Mouse (Mus musculus) lung, embryonic 14.5 days (tissue): Measurements from ENCODE around the gene Zmat5. TPM values are rescaled to one million over a fixed set of nuclear protein-coding genes. Genes with fewer than 3 reads are reported as not detected.

ENCODE experiments used
- ATAC-seq: fragments of 200-750 bp; cut with Nextera tagmentation; 2 replicates; pipeline ENCODE4 v1.8.0; 2017; ENCODE audit warnings: mild to moderate bottlenecking, moderate TSS enrichment, moderate library complexity; ENCODE audit not compliant: insufficient read depth
- DNase-seq: peaks from one replicate; pipeline ENCODE4 v3.0.0-alpha.2; 2015
- H3K27ac ChIP-seq: fragments of 300-500 bp; sonication (generic); 2 replicates; pipeline ENCODE4 v1.5.1; 2014; ENCODE audit warnings: low read depth, mild to moderate bottlenecking, moderate library complexity
- H3K27me3 ChIP-seq: fragments of 300-500 bp; sonication (generic); 2 replicates; pipeline ENCODE4 v1.6.1; 2014; ENCODE audit warnings: low read length, control low read depth; ENCODE audit not compliant: insufficient read depth
- H3K36me3 ChIP-seq: fragments of 300-500 bp; sonication (generic); 2 replicates; pipeline ENCODE4 v1.6.1; 2014; ENCODE audit warnings: control low read depth; ENCODE audit not compliant: insufficient read depth
- H3K4me1 ChIP-seq: fragments of 300-500 bp; sonication (generic); 2 replicates; pipeline ENCODE4 v1.6.1; 2014; ENCODE audit warnings: antibody characterized with exemption, control low read depth; ENCODE audit not compliant: insufficient read depth
- H3K4me2 ChIP-seq: fragments of 300-500 bp; sonication (generic); 2 replicates; pipeline ENCODE4 v1.6.1; 2014; ENCODE audit warnings: mild to moderate bottlenecking
- H3K4me3 ChIP-seq: fragments of 300-500 bp; sonication (generic); 2 replicates; pipeline ENCODE4 v1.5.1; 2014; ENCODE audit warnings: low read depth, low read length
- H3K9ac ChIP-seq: fragments of 300-500 bp; sonication (generic); 2 replicates; pipeline ENCODE4 v1.6.1; 2014
- H3K9me3 ChIP-seq: fragments of 300-500 bp; sonication (generic); 2 replicates; pipeline ENCODE4 v1.6.1; 2016; ENCODE audit warnings: low read depth, low read length, control low read depth
- CTCF ChIP-seq: IDR thresholded peaks from 2 replicates; pipeline ENCODE4 v1.5.1; 2016; ENCODE audit warnings: antibody characterized with exemption, low read depth
- WGBS: fragments of 180-500 bp; shearing (Covaris S2); extraction: QIAGEN DNeasy Blood & Tissue Kit; methylation state at CpG from one replicate; pipeline ENCODE4 v1.1.7; 2014; 5-methylcytosine and 5-hydroxymethylcytosine counted together
- polyA plus RNA-seq: library from polyadenylated mRNA; unstranded; fragments of >200 nt; fragmentation: Nextera tagmentation; extraction: Ambion mirVana; gene quantifications from 2 replicates; pipeline ENCODE4 v1.2.1, GENCODE M21; 2014

Gene Zmat5
- polyA plus RNA-seq, 1 experiment from 2014 or later: 70.4 TPM

- Histone ChIP-seq H3K4me2 (no peak overlapping the region), H3K4me1 (peaks cover 2% of the 10 kb centered on the region; the same call in 1 of the 2 replicates), H3K9me3 (no peaks in the 10 kb centered on the region), H3K4me3 (no peak overlapping the region), H3K27ac (no peak overlapping the region), H3K9ac (no peak overlapping the region), H3K27me3 (0 out of 2 replicates have a peak, but pooled peaks cover 12% of the 10 kb centered on the region), H3K36me3 (no peaks in the 10 kb centered on the region)
- 14% methylated on average over 4 of the region's 4 CpGs for WGBS
- ATAC-seq: no peak
- no peak for DNase-seq
- TF ChIP-seq CTCF: no peak
Measured at GRCm38 (mm10) chr11:4757789-4758158, 53.3 kb downstream of the Zmat5 start.

- TF ChIP-seq CTCF: no peak
- 9% methylated on average over 4 of the region's 4 CpGs for WGBS
- Histone ChIP-seq H3K4me1 (peaks cover 2% of the 10 kb centered on the region; the same call in 1 of the 2 replicates), H3K4me3 (no peak overlapping the region), H3K27me3 (0 out of 2 replicates have a peak, but pooled peaks cover 12% of the 10 kb centered on the region), H3K27ac (no peak overlapping the region), H3K36me3 (no peaks in the 10 kb centered on the region), H3K9ac (no peak overlapping the region), H3K9me3 (no peaks in the 10 kb centered on the region), H3K4me2 (no peak overlapping the region)
- DNase-seq: peak; percentile 89
- ATAC-seq: peak; percentile 75
Measured at GRCm38 (mm10) chr11:4760438-4760837, 56.0 kb downstream of the Zmat5 start.

GRCm38 (mm10) chr11:4761991-4762390 is 57.5 kb downstream of the Zmat5 start:
- Histone ChIP-seq H3K4me2 (no peak overlapping the region), H3K36me3 (0 out of 2 replicates have a peak, but pooled peaks cover 1% of the 10 kb centered on the region), H3K4me3 (no peak overlapping the region), H3K27me3 (0 out of 2 replicates have a peak, but pooled peaks cover 12% of the 10 kb centered on the region), H3K27ac (no peak overlapping the region), H3K9me3 (no peaks in the 10 kb centered on the region), H3K9ac (no peak overlapping the region), H3K4me1 (peaks cover 2% of the 10 kb centered on the region; the same call in 1 of the 2 replicates)
- ATAC-seq (no peak), DNase-seq (no peak)
- no peak for TF ChIP-seq CTCF
- 28% methylated on average over 6 of the region's 6 CpGs for WGBS

- H3K4me2 ChIP-seq: no peak overlapping the region
- H3K9ac ChIP-seq: no peak overlapping the region
- H3K36me3 ChIP-seq: 0 out of 2 replicates have a peak, but pooled peaks cover 6% of the 10 kb centered on the region
- no peak for DNase-seq
- no peak for TF ChIP-seq CTCF
- 17% methylated on average over 2 of the region's 2 CpGs for WGBS
- no peak for ATAC-seq
- no peaks in the 10 kb centered on the region for H3K9me3 ChIP-seq
- H3K27me3 ChIP-seq: 0 out of 2 replicates have a peak, but pooled peaks cover 12% of the 10 kb centered on the region
- H3K4me1 ChIP-seq: peaks cover 2% of the 10 kb centered on the region; the same call in 1 of the 2 replicates
- H3K4me3 ChIP-seq: no peak overlapping the region
- H3K27ac ChIP-seq: no peak overlapping the region
Measured at GRCm38 (mm10) chr11:4762511-4762910, 58.0 kb downstream of the Zmat5 start.

GRCm38 (mm10) chr11:4763631-4764030 is 59.2 kb downstream of the Zmat5 start:
- TF ChIP-seq CTCF: no peak
- Histone ChIP-seq H3K4me3 (no peak overlapping the region), H3K9ac (no peak overlapping the region), H3K9me3 (no peaks in the 10 kb centered on the region), H3K36me3 (peaks cover 8% of the 10 kb centered on the region; the same call in 1 of the 2 replicates), H3K4me2 (no peak overlapping the region), H3K27me3 (0 out of 2 replicates have a peak, but pooled peaks cover 12% of the 10 kb centered on the region), H3K27ac (no peak overlapping the region), H3K4me1 (peaks cover 2% of the 10 kb centered on the region; the same call in 1 of the 2 replicates)
- no peak for ATAC-seq
- peak; percentile 79 for DNase-seq
- 6% methylated on average over 5 of the region's 5 CpGs for WGBS

- WGBS: 38% methylated on average over 5 of the region's 5 CpGs
- Histone ChIP-seq H3K9me3 (no peaks in the 10 kb centered on the region), H3K36me3 (peaks cover 9% of the 10 kb centered on the region; the same call in 1 of the 2 replicates), H3K4me2 (no peak overlapping the region), H3K27ac (no peak overlapping the region), H3K4me3 (no peak overlapping the region), H3K9ac (no peak overlapping the region), H3K4me1 (peaks cover 2% of the 10 kb centered on the region; the same call in 1 of the 2 replicates), H3K27me3 (0 out of 2 replicates have a peak, but pooled peaks cover 12% of the 10 kb centered on the region)
- ATAC-seq: no peak
- no peak for DNase-seq
- TF ChIP-seq CTCF: no peak
Measured at GRCm38 (mm10) chr11:4764476-4764875, 60.0 kb downstream of the Zmat5 start.

- WGBS: 83% methylated on average over 4 of the region's 4 CpGs
Measured at GRCm38 (mm10) chr11:4768399-4768798, 63.9 kb downstream of the Zmat5 start.

More at GRCm38 (mm10) chr11:4768399-4768798, 63.9 kb downstream of the Zmat5 start:
- DNase-seq (no peak), ATAC-seq (no peak)
- Histone ChIP-seq H3K27me3 (no peaks in the 10 kb centered on the region), H3K27ac (no peak overlapping the region), H3K9me3 (no peaks in the 10 kb centered on the region), H3K36me3 (peaks cover 9% of the 10 kb centered on the region; the same call in 1 of the 2 replicates), H3K4me1 (no peaks in the 10 kb centered on the region), H3K9ac (no peak overlapping the region), H3K4me3 (no peak overlapping the region), H3K4me2 (no peak overlapping the region)
- no peak for TF ChIP-seq CTCF
